ENCODE assay signal across 11 mouse cellular contexts in genomic region chr17:49231287-49231686, GRCm38 (mm10).
DNase-seq lines count a peak whose midpoint lies in the region.
"Had no signal": no experiment of that assay in that cellular context is flagged by ENCODE, and none has a peak within 500 bp of the region (broad histone marks: within the 10 kb centered on the region; RNA-seq: fewer than 3 reads in every experiment).

No protein-coding gene starts in this region.

- peak; percentile 30 to 42 for DNase-seq in kidney, postnatal 4 days
- no peak for DNase-seq in kidney, postnatal 25 days
- DNase-seq in embryonic facial prominence, embryonic 10.5 days (ENCODE audit: low spot score) = peak; percentile 24
- DNase-seq in gonadal fat pad, adult 2 months (ENCODE audit: low read depth) = peak; percentile 23
- peak; percentile 81 for DNase-seq in retina, embryonic 14.5 days (ENCODE audit: low spot score)
- DNase-seq in ovary, postnatal 36 days (ENCODE audit: low spot score) = no peak
- DNase-seq in yolk sac, embryonic 10.5 days (ENCODE audit: low spot score) = no peak
- DNase-seq in adrenal gland, postnatal 4 days (ENCODE audit: low spot score in 2 of 2) = no peak
- DNase-seq: thymus, adult 18-20 months had no signal

- H3K36me3 ChIP-seq in embryonic facial prominence, embryonic 10.5 days (replicated peaks) = no peaks in the 10 kb centered on the region

- H3K27me3 ChIP-seq in embryonic facial prominence, embryonic 10.5 days (replicated peaks; ENCODE audit: low read depth, poor library complexity, severe bottlenecking) = no peaks in the 10 kb centered on the region
- H3K27me3 ChIP-seq: CH12.LX had no signal

- no peaks in the 10 kb centered on the region for H3K9me3 ChIP-seq in embryonic facial prominence, embryonic 10.5 days

- H3K4me3 ChIP-seq in embryonic facial prominence, embryonic 10.5 days = no peak overlapping the region
- H3K4me3 ChIP-seq: erythroblast, embryonic 14.5 days had no signal

- peaks cover 12% of the 10 kb centered on the region for H3K4me1 ChIP-seq in embryonic facial prominence, embryonic 10.5 days

- 42% methylated on average over 3 of the region's 3 CpGs for WGBS in embryonic facial prominence, embryonic 10.5 days

- no peak overlapping the region for H3K27ac ChIP-seq in embryonic facial prominence, embryonic 10.5 days (replicated peaks)

Comparison
In these comparisons a context has a peak if more than half of its experiments do, and no peak if none do; other contexts are left out.
1. DNase-seq: peak in kidney, postnatal 4 days (2 of 2), embryonic facial prominence, embryonic 10.5 days (single experiment), gonadal fat pad, adult 2 months (single experiment) and retina, embryonic 14.5 days (single experiment); none in kidney, postnatal 25 days (0 of 2), ovary, postnatal 36 days (single experiment), yolk sac, embryonic 10.5 days (single experiment) and adrenal gland, postnatal 4 days (0 of 2).